ENCODE assay signal across 16 mouse cellular contexts in the genomic region with DNA sequence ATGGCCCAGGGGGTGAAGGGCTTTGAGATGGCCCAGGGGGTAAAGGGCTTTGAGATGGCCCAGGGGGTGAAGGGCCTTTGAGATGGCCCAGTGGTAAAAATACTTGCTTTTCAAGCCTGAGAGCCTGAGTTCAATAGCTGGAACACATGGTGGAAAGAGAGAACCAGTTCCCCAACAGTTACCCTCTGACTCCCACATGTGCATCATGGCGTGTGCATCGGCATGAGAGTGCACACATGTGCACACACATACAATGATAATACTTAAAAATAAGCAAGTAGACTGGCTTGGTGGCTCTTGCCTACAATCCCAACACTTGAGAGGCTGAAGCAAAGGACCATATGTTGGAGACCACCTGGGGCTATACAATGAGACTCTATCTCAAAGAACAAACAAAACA.
"Had no signal": no experiment of that assay in that cellular context is flagged by ENCODE, and none has a peak within 500 bp of the region (broad histone marks: within the 10 kb centered on the region; RNA-seq: fewer than 3 reads in every experiment).

No protein-coding gene starts in this region.

- H3K4me1 ChIP-seq: neural tube, embryonic 13.5 days; neural tube, embryonic 15.5 days; stomach, embryonic 15.5 days had no signal

- H3K4me3 ChIP-seq: neural tube, embryonic 13.5 days; neural tube, embryonic 15.5 days; stomach, embryonic 15.5 days had no signal

- H3K4me2 ChIP-seq: neural tube, embryonic 13.5 days; neural tube, embryonic 15.5 days; stomach, embryonic 15.5 days had no signal

- H3K36me3 ChIP-seq: neural tube, embryonic 13.5 days; neural tube, embryonic 15.5 days; stomach, embryonic 15.5 days had no signal

- DNase-seq: retina, postnatal 1 day; right cerebral cortex, adult 18-20 months; right cerebral cortex, postnatal 14 days; right cerebral cortex, postnatal 25 days; right cerebral cortex, postnatal 4 days; spleen, adult 18-20 months; thymus, adult 18-20 months; thymus, adult 2 months; thymus, postnatal 14 days; thymus, postnatal 25 days; thymus, postnatal 36 days; thymus, postnatal 4 days had no signal

- H3K27me3 ChIP-seq: neural tube, embryonic 13.5 days; neural tube, embryonic 15.5 days; stomach, embryonic 15.5 days had no signal

- H3K27ac ChIP-seq: neural tube, embryonic 13.5 days; neural tube, embryonic 15.5 days; stomach, embryonic 15.5 days; stomach, postnatal 0 days had no signal

- H3K9me3 ChIP-seq: neural tube, embryonic 13.5 days; neural tube, embryonic 15.5 days; stomach, embryonic 15.5 days had no signal

- H3K9ac ChIP-seq: neural tube, embryonic 13.5 days; neural tube, embryonic 15.5 days; stomach, embryonic 15.5 days had no signal
